Mouse (Mus musculus) cortical plate, adult 2 months (tissue): ENCODE data around the gene Dab1. TPM values are rescaled to one million over a fixed set of nuclear protein-coding genes. Genes with fewer than 3 reads are reported as not detected.

Experiments used
- H3K27ac ChIP-seq: fragments of 200-500 bp; 2 replicates; pipeline ENCODE4 v1.5.1; 2012; ENCODE audit warnings: low read length, control low read depth, inconsistent platforms; ENCODE audit not compliant: insufficient read depth
- H3K4me1 ChIP-seq: fragments of 200-500 bp; 2 replicates; pipeline ENCODE4 v1.6.1; 2011; ENCODE audit warnings: low read length; ENCODE audit not compliant: control insufficient read depth, insufficient read depth
- H3K4me3 ChIP-seq: fragments of 200-500 bp; 2 replicates; pipeline ENCODE4 v1.5.1; 2011; ENCODE audit warnings: mild to moderate bottlenecking, low read length, control low read depth; ENCODE audit not compliant: insufficient read depth
- CTCF ChIP-seq: fragments of 200-500 bp; IDR thresholded peaks from 2 replicates; pipeline ENCODE4 v1.5.1; 2011; ENCODE audit warnings: mild to moderate bottlenecking, control low read depth, low read length; ENCODE audit not compliant: insufficient read depth; ENCODE audit errors: extremely low read depth
- POLR2A ChIP-seq: fragments of 200-500 bp; IDR thresholded peaks from 2 replicates; pipeline ENCODE4 v1.6.1; 2011; ENCODE audit warnings: mild to moderate bottlenecking, low read length, control low read depth; ENCODE audit not compliant: insufficient read depth; ENCODE audit errors: extremely low read depth
- polyA plus RNA-seq: library from polyadenylated mRNA; depleted of rRNA; stranded (reverse); fragments of >200 nt; gene quantifications from 2 replicates; pipeline ENCODE4 v1.2.3, GENCODE M21; 2012

The Dab1 gene
- polyA plus RNA-seq, 1 experiment = 42.9 TPM

GRCm38 (mm10) chr4:104550581-104551205 lies 931.5 kb downstream of the Dab1 start:
- H3K4me1 ChIP-seq = peaks cover 9% of the 10 kb centered on the region
- H3K27ac ChIP-seq = no peak overlapping the region
- TF ChIP-seq POLR2A (no peak), CTCF (no peak)
- no peak overlapping the region for H3K4me3 ChIP-seq

- Histone ChIP-seq H3K27ac (no peak overlapping the region), H3K4me1 (peaks cover 9% of the 10 kb centered on the region), H3K4me3 (no peak overlapping the region)
- no peak for TF ChIP-seq POLR2A
- TF ChIP-seq CTCF = no peak
Measured at GRCm38 (mm10) chr4:104551390-104552070, 932.4 kb downstream of the Dab1 start.

DNA sequence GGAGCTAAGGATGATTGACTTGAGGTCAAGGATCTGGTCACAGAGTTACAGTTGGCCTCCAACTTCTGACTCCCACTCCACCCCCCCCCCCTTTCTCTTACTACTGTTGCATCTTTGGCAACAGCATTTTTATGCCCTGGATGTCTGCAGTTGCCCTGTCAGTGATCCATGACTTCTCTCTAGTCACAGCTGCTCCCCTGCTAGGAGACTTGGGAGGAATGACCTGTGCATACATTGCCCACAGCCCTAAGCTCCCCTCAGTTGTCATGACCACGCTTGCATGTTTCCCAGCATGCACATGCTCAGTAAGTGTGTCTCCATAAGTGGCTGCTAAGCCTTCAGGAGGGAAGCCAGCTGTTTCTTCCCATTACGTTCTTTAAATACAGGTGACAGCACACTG lies 936.2 kb downstream of the Dab1 start:
- peaks cover 2% of the 10 kb centered on the region for H3K4me1 ChIP-seq
- H3K27ac ChIP-seq = no peak overlapping the region
- TF ChIP-seq POLR2A (no peak), CTCF (no peak)
- H3K4me3 ChIP-seq = no peak overlapping the region

DNA sequence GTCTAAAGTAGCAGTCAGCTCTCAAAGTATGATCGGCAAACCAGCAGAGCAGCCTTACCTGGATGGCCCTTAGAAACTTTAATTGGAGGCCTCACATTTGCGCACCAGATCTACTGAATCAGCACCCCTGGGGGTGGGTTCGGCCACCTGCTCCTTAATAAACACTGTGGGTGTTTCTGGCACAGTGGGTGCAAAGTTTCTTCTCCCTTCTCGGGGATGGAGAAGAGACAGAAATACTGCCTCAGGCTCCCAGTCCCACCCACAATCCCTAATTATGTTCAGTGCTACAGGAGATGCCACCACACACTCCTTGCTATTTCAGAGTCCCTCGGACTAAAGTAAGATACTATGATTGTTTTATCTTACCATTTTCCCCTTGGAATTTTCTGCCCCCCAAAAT lies 944.4 kb downstream of the Dab1 start:
- Histone ChIP-seq H3K4me3 (no peak overlapping the region), H3K27ac (no peak overlapping the region), H3K4me1 (peaks cover 3% of the 10 kb centered on the region)
- no peak for TF ChIP-seq POLR2A
- no peak for TF ChIP-seq CTCF

DNA sequence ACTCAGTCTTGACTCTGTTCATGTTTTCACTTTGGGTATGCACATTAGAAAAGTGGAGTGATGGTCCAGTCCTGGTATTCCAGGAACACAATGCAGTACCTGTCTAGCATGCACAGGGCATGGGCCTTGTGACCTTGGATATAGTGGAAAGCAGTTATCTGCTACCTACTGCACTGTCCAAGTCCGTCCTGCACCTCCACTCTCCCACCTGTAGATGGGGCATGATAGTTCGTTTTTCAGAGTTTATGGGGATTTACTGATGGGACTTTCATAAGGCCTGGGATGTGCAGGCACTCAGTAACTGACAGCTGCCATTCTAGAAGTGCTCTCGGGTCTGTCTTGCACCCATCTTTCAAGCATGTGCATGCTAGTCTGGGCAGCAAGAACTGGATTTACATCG lies 951.4 kb downstream of the Dab1 start:
- peaks cover 3% of the 10 kb centered on the region; the same call in 1 of the 2 replicates for H3K4me1 ChIP-seq
- no peak overlapping the region for H3K27ac ChIP-seq
- no peak for TF ChIP-seq POLR2A
- TF ChIP-seq CTCF = peak; percentile 30; the same call in 1 of the 2 replicates
- no peak overlapping the region for H3K4me3 ChIP-seq

GRCm38 (mm10) chr4:104572440-104572839 lies 953.3 kb downstream of the Dab1 start:
- H3K4me1 ChIP-seq = peaks cover 3% of the 10 kb centered on the region; the same call in 1 of the 2 replicates
- H3K4me3 ChIP-seq = no peak overlapping the region
- H3K27ac ChIP-seq = no peak overlapping the region
- no peak for TF ChIP-seq POLR2A

DNA sequence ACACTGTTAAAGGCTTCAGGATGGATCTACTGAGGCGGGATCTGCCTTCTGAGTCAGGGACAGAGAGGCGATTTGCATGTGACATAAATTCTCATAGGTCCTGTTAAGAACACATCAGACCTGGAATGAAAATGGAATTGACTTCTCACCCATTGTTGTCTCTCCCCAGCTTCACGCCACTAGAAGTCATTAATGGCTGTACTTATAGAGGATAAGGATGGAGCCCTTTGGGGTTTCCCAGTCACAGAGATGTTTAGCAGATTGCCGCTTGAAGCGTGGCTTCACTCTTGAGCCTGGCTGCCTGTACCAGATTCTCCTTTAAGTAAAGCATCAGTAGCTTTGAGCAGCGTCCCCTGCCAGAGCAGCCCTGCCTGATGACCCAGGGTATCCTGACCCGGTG lies 954.3 kb downstream of the Dab1 start:
- H3K4me1 ChIP-seq = peaks cover 3% of the 10 kb centered on the region; the same call in 1 of the 2 replicates
- H3K4me3 ChIP-seq = no peak overlapping the region
- no peak overlapping the region for H3K27ac ChIP-seq
- TF ChIP-seq POLR2A = no peak
- TF ChIP-seq CTCF = no peak

- Histone ChIP-seq H3K27ac (no peak overlapping the region), H3K4me3 (no peak overlapping the region)
- TF ChIP-seq CTCF = no peak
- no peak for TF ChIP-seq POLR2A
Measured at GRCm38 (mm10) chr4:104578370-104578769, 959.2 kb downstream of the Dab1 start.

GRCm38 (mm10) chr4:104579946-104580544 lies 960.9 kb downstream of the Dab1 start:
- no peak overlapping the region for H3K4me3 ChIP-seq
- H3K4me1 ChIP-seq = peaks cover 7% of the 10 kb centered on the region
- H3K27ac ChIP-seq = no peak overlapping the region
- TF ChIP-seq CTCF (no peak), POLR2A (no peak)

More at GRCm38 (mm10) chr4:104578370-104578769, 959.2 kb downstream of the Dab1 start:
- H3K4me1 ChIP-seq = peaks cover 7% of the 10 kb centered on the region

- TF ChIP-seq POLR2A = no peak
- no peak for TF ChIP-seq CTCF
- H3K4me3 ChIP-seq = no peak overlapping the region
- H3K4me1 ChIP-seq = peaks cover 7% of the 10 kb centered on the region
- H3K27ac ChIP-seq = no peak overlapping the region
Measured at GRCm38 (mm10) chr4:104582726-104583125, 963.6 kb downstream of the Dab1 start.
